Mouse (Mus musculus) ovary, postnatal 36 days (tissue): ENCODE measurements around the gene Tmed9.
"Not testable (repeated sequence)": the region's sequence is repeated elsewhere in the genome, so short reads cannot be mapped to it uniquely, and the experiment has no call there.

Source experiments
- DNase-seq: peaks from one replicate; pipeline ENCODE4 v3.0.0; 2022; ENCODE audit warnings: low spot score, mixed read lengths

The Tmed9 gene

DNA sequence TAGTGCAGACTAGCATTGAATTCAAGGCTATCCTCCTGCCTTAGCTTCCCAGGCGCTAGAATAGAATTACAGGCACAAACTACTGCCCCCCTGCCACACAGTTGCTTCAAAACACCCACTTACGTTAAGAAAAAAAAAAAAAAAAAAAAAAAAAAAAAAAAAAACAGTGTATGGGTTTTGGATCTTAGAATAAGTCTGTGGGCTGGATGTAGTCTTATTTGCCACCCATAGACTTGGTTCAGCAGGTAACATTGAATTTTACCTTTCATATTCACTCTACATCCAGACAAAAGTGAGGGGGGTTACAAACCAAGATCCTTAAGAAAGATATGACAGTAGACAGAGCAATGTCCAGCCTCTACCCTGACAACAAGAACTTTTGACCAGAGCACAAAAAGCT, 5.6 kb upstream of the Tmed9 start:
- no peak for DNase-seq

DNA sequence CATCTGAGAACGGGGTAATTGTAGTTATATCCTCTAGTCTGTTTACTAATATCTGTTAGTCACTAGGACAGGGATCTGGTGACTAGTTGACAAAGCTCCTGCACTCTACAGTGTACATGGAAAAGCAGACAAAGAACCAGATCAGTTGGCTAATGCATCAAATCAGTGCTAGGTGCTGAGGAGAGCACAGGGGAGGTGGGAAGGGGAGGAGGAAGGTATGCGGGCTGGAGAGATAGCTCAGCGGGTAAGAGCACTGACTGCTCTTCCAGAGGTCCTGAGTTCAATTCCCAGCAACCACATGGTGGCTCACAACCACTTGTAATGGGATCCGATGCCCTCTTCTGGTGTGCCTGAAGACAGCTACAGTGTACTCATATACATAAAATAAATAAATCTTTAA, 5.0 kb upstream of the Tmed9 start:
- DNase-seq, result not testable (repeated sequence)

DNA sequence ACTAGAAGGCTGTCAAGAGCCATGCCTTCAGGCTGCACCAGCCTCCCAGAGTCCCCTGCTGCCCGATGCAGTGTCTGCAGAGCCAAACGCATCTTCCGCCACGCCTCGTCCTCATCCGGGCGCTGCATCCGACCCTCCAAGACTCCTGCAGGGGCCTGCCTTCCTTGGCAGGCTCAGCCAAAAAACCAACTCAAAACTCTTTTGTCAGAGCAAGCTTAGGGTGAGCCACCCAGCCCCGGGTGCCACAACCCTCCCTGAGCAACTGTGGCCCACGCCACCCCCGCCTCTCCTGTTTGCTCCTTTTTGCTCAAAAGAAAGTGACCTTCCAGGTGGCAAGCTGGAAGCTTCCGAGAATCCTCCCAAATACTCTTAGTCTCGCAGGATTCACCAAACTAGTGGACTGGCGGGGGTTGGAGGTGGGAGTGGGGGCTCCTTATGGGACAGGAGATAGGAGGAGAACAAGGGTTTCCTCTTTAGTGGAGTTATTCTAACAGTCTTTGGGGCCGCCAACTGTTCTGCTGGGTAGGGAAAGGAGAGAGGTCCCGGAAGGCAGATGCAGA, 3.7 kb upstream of the Tmed9 start:
- peak; percentile 20 for DNase-seq

DNA sequence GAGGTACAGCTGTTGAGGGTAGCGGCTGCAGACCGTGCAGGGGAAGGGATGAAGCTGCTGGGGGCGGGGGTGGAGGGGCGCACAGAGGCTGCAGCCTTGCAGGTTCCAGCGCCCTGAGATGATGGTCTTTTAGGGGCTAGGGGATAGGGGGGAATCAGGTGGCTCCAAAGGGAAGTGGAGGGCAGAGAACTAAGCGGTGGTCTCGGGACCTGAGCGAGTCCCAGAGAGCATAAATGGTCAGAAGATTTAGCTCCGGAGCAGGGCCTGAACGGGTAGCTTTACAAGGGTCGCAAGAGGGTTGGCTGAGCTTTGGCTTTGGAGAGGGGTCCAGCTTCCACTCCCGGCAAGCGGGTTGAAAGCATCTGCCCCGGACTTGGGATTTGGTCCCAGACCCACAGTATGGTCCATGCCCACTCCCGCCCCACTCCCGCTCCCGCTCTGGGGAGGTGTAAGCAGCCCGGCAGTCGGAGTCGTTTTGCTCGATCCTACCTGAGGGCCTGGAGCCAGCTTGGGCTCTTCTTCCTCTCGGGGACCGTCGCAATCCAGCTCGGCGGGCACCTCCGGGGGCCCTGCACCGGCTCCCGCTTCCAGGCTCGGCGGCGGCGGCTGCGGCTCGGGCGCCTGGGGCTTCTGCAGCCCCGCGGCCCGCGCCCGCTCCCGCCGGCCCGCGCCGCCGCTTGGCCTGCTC, 3.1 kb upstream of the Tmed9 start:
- peak; percentile 54 for DNase-seq

DNA sequence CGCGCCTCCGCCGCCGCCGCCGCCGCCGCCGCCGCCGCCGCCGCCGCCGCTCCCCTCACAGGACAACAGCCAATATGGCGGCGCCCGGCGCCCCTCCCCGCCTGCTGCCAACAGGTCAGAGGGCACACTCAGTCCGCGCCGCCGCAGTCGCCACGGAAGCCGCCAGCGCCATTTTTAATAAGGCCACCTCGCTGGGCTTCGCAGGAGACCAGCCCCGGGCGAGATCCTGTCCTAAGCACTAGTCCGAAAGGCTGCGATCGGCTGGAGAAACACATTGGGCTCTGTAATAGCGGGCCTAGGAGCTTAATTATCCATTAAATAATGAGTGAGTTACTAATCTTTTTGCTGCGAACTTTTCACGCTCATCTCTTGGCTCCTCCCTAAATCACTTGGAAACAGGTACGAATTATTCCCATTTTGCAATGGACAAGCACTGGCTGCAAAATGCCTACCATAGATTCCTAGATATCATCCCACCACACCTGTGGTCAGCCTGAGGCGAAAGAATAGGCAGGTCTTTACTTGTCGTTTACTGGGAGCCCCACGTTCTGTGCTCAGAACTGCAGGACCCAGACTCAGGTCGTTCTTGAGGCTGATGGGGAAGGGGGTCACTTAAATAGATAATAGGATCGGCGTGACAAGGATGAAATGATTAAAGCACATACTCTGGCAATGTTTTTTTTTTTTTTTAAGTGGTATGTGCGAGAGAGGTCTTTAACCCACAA, 2.3 kb upstream of the Tmed9 start, which contains the start of gene Fam193b:
Fam193b (minus strand) TSS at position 94 of the 725 bp plus-strand sequence.
- peak; percentile 95 for DNase-seq

DNA sequence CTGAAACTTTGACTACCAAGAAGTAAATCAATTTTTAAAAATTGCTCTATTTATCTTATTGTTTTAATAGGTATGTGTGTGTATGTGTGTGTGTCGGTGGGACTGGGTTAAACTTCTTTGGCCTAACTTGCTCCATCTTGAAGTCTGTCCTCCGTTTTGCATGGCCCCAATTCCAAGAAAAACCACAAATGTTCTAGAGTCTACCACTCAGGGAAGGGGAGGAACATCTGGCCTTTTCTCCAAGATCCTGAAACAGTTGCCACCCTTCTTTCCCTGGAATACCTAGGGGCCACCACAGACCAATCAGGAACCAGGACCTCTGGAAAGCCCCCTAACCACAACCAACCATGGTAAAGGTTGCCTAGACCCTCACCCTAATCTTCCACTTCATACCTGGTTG, 1.6 kb upstream of the Tmed9 start:
- no peak for DNase-seq

DNA sequence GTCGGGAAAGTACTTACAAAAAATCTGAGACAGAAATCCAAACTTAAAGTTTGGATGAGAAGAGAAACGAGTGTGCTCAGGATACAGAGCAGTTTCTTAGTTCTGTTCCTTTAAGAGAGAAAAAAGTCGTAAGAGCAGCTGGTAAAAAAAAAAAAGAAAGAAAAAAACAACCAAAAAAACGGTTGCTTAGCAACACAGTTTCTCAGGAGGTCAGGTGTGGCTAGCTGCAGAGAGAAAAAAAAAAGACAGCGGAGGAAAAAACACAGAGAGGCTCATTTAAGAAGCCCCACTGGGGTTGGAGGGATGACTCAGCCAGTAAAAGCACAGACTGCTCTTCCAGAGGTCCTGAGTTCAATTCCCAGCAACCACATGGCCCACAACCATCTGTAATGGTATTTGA, 789 bp downstream of the Tmed9 start:
- no peak for DNase-seq

DNA sequence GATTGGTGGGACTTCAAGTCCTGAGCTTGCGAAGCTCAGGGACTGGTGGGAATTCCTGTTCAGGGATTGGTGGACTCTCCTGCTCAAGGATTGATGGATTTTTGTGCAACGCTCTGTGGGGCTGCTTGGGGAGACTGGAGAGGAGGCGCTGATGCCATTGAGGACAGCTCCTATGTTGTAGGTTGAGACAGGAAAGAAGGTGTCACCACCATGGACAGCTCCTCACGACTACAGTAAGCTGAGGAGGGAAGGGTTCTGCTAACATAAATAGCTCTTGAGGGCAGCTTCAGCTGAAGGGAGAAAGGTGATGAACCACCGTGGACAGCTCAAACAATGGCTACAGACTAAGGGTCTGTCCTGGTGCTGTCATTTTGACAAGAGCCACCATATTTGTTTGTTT, 2.4 kb downstream of the Tmed9 start:
- DNase-seq, result no peak

DNA sequence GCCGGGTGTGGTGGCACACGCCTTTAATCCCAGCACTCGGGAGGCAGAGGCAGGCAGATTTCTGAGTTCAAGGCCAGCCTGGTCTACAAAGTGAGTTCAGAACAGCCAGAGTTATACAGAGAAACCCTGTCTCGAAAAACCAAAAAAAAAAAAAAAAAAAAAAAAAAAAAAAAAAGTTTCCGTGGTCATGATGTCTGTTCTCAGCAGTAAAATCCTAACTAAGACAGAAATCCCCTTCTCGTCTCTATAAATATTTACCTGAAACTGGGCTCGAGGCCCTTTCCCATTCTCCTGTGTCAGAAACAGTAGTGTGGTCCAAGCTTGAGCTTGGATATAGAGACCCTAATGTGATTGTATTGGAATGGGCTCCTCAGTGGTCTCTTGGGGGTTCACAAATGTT, 3.3 kb downstream of the Tmed9 start:
- not testable (repeated sequence) for DNase-seq

DNA sequence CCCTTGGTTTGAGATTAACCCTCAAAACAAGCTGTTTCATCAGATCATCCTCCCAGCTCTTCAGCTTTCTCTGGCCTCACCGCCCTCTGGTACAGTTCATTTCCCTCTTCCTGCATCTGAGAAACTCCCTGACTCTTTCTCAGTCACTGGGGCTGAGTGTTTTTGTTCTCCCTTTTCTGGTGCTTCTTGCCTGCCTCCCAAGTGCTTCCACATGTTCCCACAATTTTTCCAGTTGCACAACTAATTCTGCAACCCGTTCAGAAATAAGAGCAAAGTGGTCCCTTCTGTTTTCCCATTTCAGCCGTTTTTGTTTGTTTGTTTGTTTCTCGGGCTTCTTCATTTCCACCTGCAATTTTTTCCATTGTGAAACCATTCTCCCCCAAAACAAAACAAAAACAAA, 4.6 kb downstream of the Tmed9 start:
- no peak for DNase-seq

DNA sequence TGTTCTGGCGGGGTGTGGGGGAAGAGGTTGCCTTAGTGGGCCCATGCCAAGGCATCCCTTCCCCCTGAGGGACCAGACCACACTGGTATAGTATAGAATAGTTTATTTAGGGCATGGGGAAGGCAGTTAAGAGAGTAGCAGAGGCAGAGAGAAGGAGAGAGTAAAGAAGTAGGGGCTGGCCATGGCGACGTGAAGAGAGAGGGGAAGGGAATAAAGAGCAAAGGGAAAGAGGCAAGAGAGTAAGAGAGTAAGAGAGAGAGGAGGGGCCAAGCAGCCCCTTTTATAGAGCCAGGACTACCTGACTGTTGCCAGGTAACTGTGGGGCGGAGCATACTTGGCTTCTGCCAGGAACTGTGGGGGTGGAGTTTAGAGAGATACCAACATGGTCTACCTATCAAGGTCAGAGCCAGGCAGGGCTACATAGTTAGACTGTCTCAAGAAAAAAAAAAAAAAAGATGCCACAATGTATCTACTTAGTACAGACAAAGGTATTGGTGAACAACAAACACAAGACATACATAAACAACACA, 18.5 kb downstream of the Tmed9 start:
- no peak for DNase-seq

DNA sequence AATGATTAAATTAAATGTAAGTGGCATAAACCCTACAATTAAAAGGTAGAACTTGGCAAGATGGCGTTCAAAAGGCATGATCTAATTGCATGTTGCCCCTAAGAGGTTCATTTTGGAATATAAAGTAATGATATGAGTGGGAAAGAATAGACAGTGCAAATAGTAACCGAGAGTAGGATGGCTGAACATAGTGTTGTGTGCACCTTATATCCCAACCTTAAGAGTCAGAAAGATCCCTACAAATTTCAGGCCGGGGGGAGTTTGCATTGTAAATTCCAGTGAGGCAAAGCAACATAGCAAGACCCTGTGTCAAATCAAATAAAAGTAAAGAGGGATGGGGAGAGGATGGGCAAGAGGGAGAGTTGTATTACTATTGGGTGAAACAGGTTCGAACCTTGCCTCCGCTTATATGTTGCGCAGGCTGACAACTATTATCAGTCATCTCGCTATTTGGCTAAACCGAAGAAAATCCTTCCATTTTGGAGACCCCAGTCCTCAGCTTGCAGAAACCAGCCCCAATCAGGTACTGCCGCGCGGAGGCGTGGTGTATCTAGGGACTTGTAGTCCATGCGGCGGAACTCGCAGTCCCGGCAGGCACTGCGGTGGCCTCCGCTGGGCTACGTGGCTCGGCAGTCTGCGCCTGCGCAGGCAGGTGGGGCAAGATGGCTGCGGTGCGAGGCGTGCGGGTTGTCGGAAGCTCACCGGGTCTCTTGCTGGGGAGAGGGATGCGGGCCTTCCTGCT, 19.2 kb downstream of the Tmed9 start:
- peak; percentile 97 for DNase-seq

DNA sequence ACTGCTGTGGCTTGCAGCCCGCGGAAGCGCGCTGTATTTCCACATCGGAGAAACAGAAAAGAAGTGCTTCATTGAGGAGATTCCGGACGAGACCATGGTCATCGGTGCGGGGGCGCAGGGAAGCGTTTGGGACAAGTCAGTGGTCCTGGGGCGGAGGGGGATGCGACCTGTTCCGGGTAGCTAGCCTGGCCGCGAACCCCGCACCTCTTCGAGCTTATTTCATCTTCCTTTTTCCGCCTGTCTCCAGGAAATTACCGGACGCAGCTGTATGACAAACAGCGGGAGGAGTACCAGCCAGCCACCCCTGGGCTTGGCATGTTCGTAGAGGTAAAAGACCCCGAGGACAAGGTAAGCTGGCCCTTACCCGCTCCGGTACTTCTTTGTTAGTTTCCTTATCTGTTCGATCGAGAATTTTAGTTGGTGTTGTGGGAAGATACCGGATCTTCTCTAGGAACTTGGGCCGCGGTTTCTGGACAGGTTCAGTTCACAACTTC, 19.8 kb downstream of the Tmed9 start:
- DNase-seq, result no peak

DNA sequence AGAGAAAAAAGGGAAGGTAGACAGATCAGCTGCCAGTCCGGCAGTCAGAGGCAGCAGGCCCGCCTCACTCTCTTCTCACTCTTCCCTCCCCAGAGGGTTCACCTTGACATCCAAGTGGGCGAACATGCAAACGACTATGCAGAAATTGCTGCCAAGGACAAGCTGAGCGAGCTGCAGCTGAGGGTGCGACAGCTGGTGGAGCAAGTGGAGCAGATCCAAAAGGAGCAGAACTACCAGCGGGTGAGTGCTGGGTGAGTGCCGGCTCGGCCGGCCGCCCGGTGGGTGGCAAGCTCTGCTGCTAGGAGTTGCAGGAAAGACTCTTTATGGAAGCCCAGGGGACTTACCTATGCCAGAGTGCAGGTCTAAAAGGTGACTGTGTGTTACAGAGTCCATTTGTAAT, 21.8 kb downstream of the Tmed9 start:
- DNase-seq, result no peak

DNA sequence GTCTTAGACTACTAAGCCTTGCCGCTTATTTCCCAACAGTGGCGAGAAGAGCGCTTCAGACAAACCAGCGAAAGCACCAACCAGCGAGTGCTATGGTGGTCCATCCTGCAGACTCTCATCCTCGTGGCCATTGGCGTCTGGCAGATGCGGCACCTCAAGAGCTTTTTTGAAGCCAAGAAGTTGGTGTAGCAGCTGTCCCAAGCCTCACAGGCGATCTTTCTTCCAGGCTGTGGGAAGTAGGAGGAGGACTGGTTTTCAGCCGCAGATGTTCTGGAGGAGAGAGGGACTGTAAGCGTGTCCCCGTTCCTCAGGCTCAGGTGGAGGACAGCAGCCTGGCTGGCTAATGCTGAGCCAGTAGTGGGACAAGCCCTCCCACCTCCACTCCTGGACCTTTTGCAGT, 23.3 kb downstream of the Tmed9 start:
- DNase-seq, result no peak

DNA sequence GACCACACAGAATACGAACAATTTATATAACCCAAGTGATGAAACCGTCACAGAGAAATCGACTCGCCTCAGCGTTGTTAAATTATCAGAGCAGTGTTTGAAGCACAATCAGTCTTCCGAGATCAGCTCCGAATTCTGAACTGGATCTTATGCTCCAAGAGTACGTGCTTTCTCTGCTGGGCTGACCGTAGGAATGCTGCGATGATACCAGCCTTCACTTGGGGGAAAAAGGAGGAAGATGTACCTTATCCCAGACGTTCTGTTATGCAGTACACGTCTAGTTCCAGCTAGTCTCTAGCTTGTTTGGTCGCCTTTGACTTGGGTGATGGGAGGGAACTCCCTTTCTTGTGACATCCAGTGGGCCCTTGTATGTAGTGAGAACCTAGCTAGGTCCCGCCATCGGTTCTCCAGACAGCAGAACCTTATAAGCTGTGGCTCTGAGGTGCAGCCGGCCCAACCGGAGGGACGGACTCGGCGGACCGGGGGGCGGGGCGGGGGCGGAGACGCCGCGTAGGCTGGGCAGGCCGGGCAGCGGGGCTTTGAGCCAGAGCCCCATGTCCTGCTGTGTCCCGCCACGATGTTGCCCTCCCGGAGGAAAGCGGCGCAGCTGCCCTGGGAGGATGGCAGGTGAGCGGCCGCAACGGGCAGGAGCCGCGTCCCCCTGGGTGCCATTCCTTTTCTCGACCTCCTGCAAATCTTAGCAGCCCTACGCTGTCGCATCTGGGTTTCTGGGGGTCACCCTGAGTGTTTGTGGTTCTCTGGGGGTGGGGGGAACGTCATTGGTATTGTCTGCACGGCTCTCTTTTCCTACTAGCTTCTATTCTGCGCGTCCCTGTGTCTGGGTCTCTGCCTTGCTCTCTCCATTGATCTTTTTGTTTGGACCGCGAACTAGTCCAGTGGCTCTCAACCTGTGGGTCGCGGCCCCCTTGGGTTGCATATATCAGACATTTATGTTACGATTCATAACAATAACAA, 26.3 kb downstream of the Tmed9 start, which contains the start of gene B4galt7:
B4galt7 (plus strand) TSS at position 331 of the 975 bp plus-strand sequence.
- DNase-seq, result peak; percentile 88

DNA sequence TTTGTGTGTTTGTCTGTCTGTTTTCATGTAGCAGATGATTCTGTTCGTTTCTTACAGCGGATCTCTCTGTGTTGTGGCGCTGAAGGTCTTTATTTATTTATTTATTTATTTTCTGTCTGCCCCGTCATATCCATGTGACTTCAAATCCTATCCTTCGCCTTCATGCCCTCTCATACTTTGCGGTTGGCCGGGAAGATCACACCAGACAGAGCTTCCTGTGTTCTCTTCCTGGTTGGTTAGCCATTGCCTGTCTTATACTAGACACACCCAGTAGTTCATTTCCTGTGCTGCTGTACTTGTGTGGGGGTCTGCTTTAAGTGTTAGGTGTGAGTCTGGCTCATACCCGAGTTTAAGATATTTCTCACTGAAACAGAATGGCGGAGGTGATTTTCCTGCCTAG, 27.1 kb downstream of the Tmed9 start:
- DNase-seq, result no peak

DNA sequence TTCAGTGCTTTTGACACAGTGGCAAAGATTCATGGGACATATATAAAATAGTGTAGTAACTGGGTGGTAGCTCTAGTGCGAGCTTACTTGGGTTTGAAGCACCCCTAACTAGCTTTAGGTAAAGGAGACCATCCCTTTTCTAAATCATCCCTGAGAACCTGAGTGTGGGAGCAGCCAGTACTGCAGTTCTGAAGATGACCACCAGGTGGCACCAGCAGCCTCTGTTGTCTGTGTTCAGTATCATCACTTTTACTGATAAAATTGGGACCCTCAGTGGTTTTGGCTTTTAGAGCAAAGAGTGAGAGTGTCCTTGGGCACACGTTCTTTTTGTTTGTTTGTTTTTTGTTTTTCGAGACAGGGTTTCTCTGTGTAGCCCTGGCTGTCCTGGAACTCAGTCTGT, 28.1 kb downstream of the Tmed9 start:
- peak; percentile 68 for DNase-seq

DNA sequence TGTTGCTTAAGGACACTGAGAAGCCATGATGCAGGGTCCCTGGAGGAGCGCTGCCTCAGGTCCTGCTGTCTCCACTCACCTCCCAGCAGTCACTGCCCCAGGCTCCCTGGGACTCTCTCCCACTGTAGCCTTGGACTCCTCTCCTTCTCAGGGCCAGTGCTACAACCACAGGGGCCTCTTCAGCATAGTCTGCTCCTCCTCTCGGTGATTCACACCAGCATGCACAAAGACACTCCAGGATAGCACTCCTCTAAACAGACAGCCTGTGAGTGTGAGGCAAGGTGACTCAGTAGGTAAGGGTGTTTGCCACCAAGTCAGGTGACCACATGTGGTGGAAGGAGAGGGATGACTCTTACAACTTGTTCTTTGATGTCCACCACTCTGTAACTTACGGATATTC, 31.1 kb downstream of the Tmed9 start:
- DNase-seq, result no peak

DNA sequence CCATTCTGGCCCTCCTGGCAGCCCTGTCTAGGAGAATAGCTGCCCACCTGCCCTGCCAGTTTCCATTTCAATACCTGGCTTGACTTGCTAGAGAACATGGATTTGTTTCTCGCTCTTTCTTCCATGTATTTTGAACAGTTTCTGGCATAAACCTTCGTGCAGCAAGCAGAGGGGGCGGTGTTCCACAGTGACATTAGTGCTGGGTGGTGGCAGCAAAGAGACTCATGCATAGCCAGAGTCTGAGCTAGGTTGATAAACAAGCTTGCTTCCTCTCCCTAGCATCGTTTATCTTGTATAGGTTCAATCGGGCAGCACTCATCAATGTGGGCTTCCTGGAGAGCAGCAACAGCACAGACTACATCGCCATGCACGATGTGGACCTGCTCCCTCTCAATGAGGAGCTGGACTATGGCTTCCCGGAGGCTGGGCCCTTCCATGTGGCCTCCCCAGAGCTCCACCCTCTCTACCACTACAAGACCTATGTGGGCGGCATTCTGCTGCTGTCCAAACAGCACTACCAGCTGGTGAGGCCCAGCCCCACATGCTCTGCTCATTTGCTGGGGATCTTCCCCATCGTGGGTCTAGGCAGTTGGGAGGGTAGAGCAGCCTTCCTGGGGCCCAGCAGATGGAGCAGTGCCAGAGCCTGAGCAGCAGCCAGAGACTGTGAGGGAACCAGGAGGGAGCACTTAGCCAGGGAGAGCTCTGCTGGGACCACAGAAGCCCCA, 33.5 kb downstream of the Tmed9 start:
- DNase-seq, result no peak
